Mouse (Mus musculus) thymus, postnatal 25 days (tissue): ENCODE measurements around the gene Ttc3.
"Not testable (repeated sequence)": the region's sequence is repeated elsewhere in the genome, so short reads cannot be mapped to it uniquely, and the experiment has no call there.

Source experiments
- DNase-seq: peaks from one replicate; pipeline ENCODE4 v3.0.0; 2022

The Ttc3 gene

DNA sequence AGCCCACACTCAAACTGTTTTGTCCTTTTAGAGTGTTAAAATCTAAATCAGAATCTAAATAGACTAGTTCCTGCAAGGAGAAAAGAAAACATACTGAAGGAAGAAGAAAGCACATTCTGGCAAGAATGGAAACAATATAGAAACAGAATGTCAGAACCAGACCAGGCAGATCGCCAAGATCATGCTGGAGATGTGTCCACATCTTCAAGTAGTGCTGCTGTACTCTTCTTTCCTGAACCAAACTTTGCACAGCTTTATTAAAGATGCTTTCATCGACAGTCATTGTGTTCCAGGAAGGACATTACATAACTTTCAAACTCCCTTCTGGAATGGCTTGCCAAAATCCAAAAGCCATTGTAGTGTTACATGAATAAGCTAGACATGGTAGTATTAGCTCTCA lies 66.4 kb downstream of the Ttc3 start:
- DNase-seq = no peak

DNA sequence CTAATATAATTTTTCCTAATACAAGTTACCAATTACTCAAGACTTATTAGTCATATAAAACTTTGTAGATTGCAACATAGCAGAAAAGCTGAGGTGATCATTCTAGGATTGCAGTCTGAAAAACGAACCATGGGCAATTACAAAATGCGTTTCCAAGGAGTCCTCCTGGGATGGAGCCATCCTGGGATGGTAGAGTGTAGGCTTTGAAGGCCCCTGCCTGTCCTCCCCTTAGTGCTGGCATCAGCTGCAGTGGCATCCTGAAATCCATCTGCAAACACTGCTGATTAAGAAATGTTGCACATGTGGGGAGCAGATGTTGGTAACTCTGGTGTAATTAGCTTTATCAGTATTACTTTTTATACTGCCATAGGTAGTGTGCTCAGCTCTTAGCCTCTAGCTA lies 70.9 kb downstream of the Ttc3 start:
- DNase-seq = no peak

DNA sequence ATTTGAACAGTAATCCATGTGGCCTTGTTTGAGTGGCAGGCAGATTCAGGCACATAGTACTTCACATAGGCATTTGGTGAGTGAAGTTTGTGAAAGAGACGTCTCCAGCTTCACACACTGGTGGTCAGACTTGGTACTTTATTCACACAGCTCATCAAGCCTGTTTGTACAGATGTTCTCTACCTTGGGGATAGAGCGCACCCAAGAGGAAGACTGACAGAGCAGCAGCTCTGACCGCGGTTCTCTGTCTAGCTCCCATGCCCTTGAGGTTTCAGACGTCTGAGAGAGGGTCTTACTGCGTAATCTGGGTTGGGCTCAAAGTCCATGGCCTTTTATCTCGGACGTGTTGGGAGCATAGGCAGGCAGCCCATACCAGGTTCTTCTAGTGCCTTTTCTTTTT lies 78.7 kb downstream of the Ttc3 start:
- no peak for DNase-seq

DNA sequence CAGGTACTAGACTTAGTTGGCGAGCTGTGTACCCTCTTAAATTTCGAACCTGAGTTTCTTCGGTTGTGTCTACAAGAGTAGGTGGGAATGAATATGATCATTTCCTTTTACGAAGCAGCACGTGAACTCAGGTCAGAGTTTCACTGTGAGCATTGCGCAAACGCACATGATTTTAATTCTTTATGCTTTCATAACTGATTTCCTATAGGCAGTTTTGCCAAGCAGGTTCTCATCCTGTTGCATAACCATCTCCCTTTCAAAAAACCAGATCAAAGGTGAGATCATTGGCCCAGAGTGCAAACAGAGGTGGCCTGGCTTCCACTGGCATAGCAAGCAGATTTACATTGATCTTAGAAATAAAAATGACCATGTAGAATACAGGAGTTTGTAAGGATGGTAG lies 79.2 kb downstream of the Ttc3 start:
- no peak for DNase-seq

DNA sequence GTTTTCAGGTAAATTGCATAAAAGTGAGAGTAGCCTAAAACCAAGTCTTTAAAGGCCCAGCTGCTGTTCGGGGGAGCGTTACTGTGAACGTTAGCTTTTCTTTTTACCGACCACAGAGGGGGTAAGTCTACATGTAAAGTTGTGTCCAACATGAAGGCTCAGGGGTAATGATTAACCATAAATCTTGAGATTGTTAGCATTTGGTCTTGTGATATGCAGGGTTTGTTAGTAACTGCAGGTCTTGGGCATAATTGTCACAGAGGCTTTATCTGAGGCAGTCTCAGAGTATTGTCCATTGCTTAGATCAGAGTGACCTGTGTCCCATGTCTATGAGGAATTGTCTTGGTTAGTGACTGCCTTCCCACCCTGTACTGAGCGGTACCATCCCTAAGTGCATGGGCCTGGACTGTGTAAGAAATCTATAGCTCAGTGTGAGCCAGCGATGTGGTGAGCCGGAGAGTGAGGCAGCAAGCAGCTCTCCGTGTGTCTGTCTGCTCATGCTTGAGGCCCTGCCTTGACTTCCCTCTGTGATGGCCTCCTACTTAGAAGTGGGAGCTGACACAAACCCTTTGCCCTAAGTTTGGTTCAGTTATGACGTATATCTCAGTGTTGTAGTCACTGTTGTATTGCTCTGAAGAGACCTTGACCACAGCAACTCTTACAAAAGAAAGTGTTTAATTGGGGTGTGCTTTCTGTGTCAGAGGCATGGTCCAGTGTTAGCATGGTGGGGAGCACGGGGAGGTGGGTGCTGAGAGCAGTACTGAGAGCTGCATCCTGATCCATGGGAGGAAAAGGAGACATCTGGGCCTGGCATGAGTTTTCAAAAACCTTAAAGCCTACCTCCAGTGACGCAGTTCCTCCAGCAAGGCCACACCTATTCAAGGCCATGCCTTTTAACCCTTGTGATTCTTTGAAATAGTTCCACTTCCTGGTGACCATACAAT lies 81.4 kb downstream of the Ttc3 start:
- no peak for DNase-seq

DNA sequence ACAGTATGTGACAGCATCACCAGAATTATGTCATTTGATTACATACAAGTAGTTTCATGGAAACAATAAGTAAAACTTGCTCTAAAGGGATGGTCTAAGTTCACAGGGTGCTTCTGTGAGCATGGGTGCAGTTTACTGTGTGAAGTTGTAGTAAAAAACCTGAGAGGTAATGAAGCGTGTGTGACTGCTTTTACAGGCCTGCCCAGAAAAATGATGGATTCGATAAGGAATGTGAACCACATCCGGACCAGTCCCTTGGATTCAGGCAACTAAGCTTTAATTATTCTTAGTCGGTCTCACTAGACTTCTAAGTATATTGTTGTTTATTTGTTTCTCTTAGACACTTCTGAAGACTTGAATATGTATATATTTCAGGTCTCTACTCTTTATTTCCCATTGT lies 82.3 kb downstream of the Ttc3 start:
- DNase-seq = no peak

DNA sequence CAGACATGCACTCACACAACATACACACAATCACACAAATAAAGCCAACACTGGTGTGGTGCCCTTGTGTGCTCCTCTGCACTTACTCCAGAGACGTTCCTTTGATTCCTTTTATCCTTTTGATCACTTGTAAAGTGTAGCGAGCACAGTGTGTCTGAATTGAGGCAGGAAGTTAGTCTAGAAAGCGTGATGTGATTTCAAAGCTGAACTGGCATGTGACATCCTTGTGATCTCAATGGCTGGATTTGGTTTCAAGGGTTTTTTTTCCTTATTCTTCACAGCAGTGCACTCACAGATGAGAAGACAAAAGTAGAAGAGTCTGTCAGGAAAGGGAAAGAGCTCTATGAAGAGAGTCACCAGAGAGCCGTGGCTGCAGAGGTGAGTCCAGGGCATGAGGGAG lies 83.7 kb downstream of the Ttc3 start:
- no peak for DNase-seq

DNA sequence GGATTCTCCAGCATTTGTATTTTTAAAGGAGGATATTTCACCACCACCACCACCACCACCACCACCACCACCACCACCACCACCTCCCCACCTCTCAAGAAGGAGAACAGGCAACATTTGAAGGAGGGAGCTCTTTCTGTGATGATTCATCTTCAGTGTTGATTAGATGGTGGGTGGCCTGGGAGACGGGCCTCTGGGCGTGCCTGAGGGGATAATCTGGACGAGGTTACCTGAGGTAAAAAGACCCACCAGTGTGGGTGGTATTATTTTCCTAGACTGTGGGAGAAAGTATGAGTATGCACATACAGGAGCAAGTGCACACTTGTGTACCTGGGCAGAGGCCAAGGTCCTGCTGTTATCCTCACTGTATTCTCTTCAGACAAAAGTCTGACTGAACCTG lies 93.6 kb downstream of the Ttc3 start:
- DNase-seq = no peak

DNA sequence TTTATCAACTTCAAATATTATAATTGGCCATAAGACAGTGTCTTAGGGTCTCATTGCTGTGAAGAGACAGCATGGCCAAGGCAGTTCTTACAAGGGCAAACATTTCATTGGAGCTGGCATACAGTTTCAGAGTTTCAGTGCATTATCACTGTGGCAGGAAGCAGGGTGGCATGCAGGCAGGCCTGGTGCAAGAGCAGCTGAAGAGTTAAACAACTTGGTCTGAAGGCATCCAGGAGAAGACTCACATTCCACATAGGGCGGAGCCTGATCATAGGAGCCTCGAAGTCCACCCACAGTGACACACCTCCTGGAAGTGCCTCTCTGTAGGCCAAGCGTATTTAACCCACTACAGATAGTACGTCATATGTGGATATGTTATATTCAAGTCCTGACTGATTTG lies 95.5 kb downstream of the Ttc3 start:
- no peak for DNase-seq

DNA sequence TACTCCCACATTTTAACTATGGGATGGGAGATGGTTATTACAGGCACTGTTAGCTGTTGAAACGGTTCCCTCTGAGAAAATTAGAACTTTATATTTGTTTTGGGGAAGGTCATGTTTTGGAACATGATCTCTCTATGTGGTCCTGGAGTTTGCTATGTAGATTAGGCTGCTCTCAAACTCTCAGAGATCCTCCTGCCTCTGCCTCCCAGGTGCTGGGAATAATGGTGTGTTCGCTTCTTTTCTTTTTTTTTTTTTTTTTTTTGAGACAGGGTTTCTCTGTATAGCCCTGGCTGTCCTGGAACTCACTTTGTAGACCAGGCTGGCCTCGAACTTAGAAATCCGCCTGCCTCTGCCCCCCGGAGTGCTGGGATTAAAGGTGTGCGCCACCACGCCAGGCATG lies 95.9 kb downstream of the Ttc3 start:
- DNase-seq = not testable (repeated sequence)

DNA sequence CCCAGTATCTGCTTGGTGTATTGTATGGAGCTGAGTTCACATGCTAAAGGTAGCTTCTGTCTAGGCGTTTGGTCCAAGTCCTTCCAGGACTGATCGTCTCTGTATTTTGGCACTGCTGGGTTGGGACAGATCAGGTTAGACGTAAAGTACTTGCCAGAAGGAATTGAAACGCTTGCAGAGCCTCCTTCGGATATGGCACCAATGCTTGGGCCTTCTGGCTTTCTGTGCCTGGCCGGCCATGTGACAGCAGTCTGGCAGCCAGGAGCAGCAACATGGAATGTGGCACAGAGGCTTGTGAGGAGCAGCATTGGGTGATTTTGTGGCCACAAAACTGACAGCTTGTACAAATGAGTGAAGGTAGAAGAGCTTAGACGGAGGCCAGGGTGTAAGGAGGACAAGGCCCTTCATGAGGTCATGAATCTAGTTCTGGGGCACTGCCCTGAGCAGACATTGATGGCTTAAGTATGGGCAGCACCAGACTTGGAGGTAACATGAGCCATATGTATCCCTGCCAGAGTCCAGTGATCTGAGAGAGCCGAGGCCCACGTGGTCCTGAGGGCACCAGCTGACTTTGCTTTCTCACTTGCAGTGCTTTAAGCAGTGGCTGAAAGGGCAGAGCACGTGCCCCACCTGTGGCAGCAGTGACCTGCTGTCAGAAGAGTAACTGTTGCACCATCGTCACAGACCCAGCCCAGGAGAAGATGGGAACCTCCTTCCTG lies 97.1 kb downstream of the Ttc3 start:
- DNase-seq = no peak

DNA sequence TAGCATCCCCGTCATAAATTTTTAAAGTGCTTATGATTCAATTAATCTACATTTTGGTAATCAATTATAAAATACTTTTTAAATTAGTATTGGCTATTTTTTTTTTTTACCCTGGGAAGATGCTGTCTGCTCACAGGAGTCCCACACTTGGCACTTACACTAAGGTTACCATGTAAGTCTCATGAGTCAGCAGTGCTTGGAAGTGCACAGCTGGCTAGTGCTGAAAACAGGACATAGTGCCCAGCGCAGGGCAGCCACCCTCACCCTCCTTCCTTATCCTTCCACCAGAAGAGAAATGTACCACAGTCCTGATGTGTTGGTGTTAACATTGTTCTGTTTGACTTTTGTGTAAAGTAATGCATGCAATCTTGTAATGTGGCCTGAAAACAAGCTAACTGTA lies 98.0 kb downstream of the Ttc3 start:
- no peak for DNase-seq

DNA sequence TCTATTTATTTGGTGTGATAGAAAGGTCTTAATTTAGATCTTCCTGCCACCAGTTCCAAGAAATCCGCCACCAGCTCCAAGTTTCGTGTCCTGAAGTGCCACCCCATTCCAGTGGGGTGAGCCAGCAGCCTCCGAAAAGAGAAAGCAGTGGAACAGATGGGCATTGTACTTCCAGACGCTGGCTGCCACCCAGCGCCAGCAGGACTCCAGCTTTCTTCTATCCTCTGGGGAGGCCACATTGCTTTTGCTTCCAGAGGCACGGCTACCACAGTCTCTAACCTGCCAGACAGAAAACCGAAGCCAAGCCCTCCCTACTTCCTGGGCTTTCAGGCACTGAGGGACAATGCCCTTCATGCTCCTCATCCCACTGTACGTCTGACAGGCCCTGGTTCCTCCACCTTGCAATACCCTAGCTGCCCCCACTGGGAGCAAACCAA lies 102.1 kb downstream of the Ttc3 start:
- DNase-seq = no peak

DNA sequence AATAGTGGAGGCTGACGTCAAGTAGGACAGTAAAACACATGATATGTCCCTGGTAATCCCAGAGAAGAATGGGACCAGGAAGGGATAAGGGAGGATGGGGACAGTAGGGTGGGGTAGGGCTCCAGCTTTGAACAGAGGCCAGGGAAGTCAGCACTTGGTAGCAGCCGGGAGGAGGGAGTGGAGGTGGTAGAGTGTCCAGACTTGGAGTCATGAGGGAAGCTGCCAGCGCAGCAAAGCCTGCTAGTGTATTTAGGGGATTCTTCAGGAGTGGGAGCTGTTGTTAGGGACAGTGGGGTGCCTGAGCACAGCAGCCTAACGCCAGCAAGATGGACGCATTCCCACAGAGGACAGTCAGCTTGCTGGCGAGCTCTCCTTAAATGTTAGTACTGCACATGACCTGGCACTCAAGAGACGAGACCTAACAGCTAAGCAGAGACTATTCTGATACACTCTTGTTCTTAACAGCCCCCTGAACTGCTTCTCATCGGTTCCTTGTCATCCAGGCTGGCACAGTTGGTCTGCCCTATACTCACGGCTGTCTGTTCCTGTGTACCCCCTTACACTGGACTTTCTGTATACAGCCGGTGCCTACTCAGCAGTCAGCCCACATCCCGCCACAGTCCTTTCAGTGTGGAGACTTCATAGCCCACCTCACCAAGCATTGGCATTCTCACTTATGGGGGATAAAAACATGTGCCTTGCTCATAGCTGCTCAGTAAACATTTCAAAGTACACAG lies 102.8 kb downstream of the Ttc3 start:
- no peak for DNase-seq

DNA sequence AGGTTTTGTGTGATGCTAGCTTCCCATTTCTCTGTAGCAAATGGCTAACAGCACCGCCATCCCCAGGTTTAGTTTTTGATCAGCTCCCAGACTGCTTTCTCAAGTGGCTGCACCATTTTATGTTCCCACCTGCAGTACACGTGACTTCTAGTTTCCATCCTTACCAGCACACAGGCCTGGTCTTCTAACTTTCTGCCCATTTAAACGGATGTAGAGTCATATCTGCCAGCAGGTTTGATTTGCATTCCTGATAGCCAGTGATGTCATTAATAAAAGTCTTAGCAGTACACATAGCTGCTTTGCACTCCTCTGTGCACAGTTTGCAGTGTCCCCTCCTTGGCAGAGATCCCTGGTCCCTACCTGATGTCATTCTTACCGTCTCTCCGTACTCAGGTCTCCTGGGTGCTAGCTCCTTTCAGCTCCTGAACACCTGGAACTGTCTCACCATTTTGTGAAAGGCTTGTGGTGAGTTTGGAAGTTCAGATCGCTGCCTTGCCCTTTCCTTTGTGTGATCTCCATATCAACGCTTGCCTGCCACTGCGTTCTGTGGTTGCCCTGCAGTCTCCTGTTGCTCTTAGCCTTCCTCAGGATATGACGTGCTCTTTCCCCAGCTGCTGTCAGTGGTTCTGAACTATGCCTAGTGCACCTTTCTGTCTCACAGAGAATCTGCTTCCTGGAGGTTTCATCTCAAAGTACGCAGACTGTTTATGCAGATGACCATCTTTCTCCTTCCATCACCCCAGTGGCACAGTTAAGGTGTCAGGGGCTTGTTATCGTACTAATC lies 114.5 kb downstream of the Ttc3 start:
- DNase-seq = no peak

DNA sequence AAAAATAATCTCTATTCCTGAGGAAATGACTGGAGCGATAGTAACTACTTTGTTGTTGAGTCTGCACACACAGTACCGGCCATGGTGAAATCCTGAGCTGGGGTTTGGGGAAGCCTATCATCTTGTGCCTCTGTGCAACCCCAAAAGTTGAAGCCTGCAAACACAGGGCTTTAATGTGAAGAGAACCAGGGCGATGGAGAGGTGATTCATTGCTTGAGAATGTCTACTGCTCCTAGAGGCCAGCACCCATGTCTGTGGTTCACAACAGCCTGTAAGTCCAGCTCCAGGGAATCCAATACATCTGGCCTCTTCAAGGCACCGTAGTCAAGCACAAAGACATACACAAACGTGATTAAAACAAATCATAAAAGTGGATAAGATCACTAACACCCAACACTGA lies 116.9 kb downstream of the Ttc3 start:
- DNase-seq = no peak

DNA sequence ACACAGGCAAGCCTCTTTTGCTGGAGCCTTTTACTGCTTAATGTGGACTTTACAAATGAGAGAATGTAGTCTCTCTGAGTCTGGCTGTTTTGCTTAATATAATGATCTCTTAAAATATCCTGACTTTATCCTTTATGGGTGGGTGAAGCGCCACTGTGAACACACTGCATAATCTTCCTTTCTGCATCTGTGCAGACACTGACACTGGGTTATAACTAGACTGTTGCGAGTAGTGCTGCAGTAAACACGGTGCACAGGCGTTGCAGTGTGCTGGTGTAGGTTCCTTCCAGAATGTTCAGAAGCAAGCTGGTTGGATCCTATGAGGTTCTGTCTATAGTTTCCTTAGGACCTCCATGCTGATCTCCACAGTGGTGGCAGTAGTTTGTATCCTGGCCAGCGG lies 118.9 kb downstream of the Ttc3 start:
- DNase-seq = no peak

DNA sequence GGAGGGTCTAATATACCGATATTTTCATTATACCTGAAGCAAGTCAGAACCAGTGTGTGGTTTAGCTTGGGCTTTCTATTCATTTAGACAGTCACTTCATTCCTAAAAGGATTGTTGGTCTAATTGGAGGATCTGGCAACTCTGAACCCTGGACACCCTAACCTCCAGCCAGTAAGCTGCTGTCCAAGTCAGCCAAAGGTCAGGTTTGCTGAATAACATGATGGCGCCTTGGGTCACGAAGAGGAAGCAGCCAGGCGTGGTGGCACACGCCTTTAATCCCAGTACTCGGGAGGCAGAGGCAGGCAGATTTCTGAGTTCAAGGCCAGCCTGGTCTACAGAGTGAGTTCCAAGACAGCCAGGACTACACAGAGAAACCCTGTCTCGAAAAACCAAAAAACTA lies 126.8 kb downstream of the Ttc3 start:
- not testable (repeated sequence) for DNase-seq

DNA sequence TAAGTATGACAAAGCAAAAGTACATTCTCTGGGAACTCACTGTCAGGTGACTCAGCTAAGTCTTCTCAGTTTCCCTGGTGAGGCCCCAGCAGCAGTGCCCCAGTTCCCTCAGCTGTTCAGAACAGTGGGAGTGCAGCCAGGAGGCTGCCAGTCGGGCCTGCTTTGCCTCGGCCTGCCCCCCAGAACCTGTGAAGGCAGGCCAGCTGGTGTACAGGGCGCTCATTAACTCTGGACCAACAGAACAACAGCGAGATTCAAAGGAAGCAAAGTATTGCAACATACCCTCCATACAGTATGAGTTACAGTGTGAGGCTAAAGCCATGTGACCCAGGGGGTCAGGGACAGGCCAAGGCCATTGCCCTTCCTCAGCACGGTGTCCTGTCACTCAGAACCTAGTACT lies 127.5 kb downstream of the Ttc3 start:
- no peak for DNase-seq

DNA sequence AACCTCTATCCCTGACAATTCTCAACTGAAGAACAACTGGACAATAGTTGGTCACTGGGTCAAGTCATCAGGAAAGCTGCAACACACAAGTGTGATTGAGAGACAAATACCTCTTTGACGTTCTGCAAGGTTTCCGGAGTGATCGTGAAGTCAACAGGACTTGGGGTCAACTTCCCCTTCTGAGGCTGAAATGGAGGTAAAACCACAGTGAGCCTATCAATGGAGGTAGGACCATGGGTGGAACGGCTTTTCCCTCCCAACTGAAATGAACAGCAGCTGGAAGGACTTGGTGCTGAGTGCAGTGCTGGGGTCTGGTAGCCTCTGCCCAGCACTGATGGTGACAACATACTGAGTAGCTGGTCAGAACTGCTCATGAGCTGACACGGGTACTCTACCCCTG lies 133.8 kb downstream of the Ttc3 start:
- DNase-seq = no peak

DNA sequence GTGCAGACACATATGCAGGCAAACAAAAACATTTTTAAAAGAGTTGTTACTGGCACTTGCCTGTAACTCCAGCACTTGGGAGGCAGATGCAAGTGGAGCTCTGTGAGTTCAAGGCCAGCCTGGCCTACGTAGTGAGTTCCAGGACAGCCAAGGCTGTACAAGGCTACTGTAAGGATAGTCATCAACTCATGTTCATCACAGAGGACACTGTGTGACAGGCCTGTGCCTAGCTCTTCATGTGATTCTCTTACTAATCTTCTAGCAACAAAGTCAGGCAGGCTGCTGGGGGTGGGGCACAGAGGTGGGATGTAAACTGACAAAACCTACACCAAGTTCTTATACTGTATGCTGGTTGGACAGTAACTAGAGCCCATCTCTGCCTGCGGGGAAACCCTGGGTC lies 136.7 kb downstream of the Ttc3 start:
- no peak for DNase-seq

DNA sequence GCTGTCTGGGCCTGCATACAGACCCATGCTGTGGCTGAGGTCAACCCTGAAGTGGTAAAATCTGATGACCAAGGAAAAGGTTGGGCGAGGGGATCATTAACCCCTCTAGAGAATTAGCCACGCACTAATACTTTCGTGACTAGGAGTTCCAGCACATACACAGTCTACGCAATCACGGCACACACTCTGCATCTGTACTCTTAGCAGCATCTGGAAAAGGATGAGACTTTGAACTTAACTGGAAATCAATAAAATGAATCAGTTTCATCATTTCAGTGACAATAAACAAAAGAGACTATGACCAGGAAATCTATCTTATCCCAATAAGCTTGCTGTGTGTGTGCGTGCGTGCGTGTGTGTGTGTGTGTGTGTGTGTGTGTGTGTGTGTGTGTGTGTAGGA lies 138.4 kb downstream of the Ttc3 start:
- no peak for DNase-seq

DNA sequence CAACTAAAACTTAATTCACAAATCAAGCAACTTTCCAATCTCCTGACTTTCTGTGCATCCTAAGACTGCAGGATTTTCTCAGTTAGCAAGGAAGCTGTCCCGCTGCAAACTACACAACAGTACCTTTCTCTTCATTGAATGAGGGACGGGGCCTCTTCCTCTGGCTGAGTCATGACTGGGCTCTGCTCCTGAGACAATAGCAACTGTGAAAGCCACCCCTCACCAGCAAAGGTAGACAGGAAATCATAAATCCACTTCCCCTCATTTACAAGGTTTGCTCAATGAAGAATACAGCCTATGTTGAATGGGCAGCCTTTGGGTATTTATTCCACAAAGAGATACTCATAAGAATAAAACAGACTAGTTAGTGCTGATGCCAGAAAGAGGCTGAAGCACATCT lies 139.6 kb downstream of the Ttc3 start:
- DNase-seq = no peak
